Mouse (Mus musculus) left cerebral cortex, adult 9 months (tissue): ENCODE results near the gene Vmn1r191.
"Not testable (repeated sequence)": the region's sequence is repeated elsewhere in the genome, so short reads cannot be mapped to it uniquely, and the experiment has no call there.

Source experiments
- DNase-seq, 2 experiments: peaks; one replicate each; pipeline ENCODE4 v3.0.0; 2022; ENCODE audit warnings: low spot score in 2 of 2

The Vmn1r191 gene

GRCm38 (mm10) chr13:22183869-22184268 lies at the start of gene Vmn1r191:
TSS of gene Vmn1r191 (minus strand) at chr13:22183969.
- no peak for DNase-seq

GRCm38 (mm10) chr13:22223060-22223459 lies 39.3 kb upstream of the Vmn1r191 start, which contains the start of gene Vmn1r193:
TSS of gene Vmn1r193 (minus strand) at chr13:22223160.
- not testable (repeated sequence) for DNase-seq

- not testable (repeated sequence) for DNase-seq
Measured at GRCm38 (mm10) chr13:22192756-22193155, 9.0 kb upstream of the Vmn1r191 start.

- DNase-seq = no peak
Measured at GRCm38 (mm10) chr13:22191041-22191440, 7.3 kb upstream of the Vmn1r191 start, which contains the start of gene Vmn1r192. TSS of gene Vmn1r192 (minus strand) at chr13:22191141.

GRCm38 (mm10) chr13:22190385-22190784 lies 6.6 kb upstream of the Vmn1r191 start:
- no peak for DNase-seq

GRCm38 (mm10) chr13:22189313-22189712 lies 5.5 kb upstream of the Vmn1r191 start:
- no peak for DNase-seq

GRCm38 (mm10) chr13:22168416-22168815 lies 15.4 kb downstream of the Vmn1r191 start:
- no peak for DNase-seq

- not testable (repeated sequence) for DNase-seq
Measured at GRCm38 (mm10) chr13:22136495-22137293, 47.1 kb downstream of the Vmn1r191 start.
